Mouse (Mus musculus) forebrain, embryonic 14.5 days (tissue): Measurements from ENCODE around the gene Atad5. TPM values are rescaled to one million over a fixed set of nuclear protein-coding genes. Genes with fewer than 3 reads are reported as not detected.

Source experiments
- ATAC-seq: fragments of 200-750 bp; cut with Nextera tagmentation; 2 replicates; pipeline ENCODE4 v1.8.0; 2017; ENCODE audit warnings: mild to moderate bottlenecking, moderate library complexity
- DNase-seq: peaks from one replicate; pipeline ENCODE4 v3.0.0-alpha.2; 2015; ENCODE audit warnings: low spot score
- H3K27ac ChIP-seq: fragments of 300-500 bp; sonication (generic); 2 replicates; pipeline ENCODE4 v1.5.1; 2014; ENCODE audit warnings: low read depth, mild to moderate bottlenecking, control low read depth, low read length, moderate library complexity
- H3K27me3 ChIP-seq: fragments of 300-500 bp; sonication (generic); replicated peaks from 2 replicates; pipeline ENCODE4 v1.6.1; 2014; ENCODE audit warnings: low read length, control low read depth, mixed read lengths; ENCODE audit not compliant: control insufficient read depth, insufficient read depth
- H3K36me3 ChIP-seq: fragments of 300-500 bp; sonication (generic); 2 replicates; pipeline ENCODE4 v1.6.1; 2014; ENCODE audit warnings: low read length, control low read depth; ENCODE audit not compliant: control insufficient read depth, insufficient read depth
- H3K4me1 ChIP-seq: fragments of 300-500 bp; sonication (generic); 2 replicates; pipeline ENCODE4 v1.6.1; 2014; ENCODE audit warnings: antibody characterized with exemption, low read length, control low read depth; ENCODE audit not compliant: control insufficient read depth, insufficient read depth
- H3K4me2 ChIP-seq: fragments of 300-500 bp; sonication (generic); 2 replicates; pipeline ENCODE4 v1.6.1; 2014; ENCODE audit warnings: mild to moderate bottlenecking, control low read depth, low read length
- H3K4me3 ChIP-seq: fragments of 300-500 bp; sonication (generic); 2 replicates; pipeline ENCODE4 v1.5.1; 2014; ENCODE audit warnings: low read depth, low read length, control low read depth
- H3K9ac ChIP-seq: fragments of 300-500 bp; sonication (generic); 2 replicates; pipeline ENCODE4 v1.6.1; 2014; ENCODE audit warnings: mild to moderate bottlenecking, low read length, control low read depth, moderate library complexity
- H3K9me3 ChIP-seq: fragments of 300-500 bp; sonication (generic); replicated peaks from 2 replicates; pipeline ENCODE4 v1.6.1; 2016; ENCODE audit warnings: low read length, control low read depth, mixed read lengths; ENCODE audit not compliant: control insufficient read depth
- WGBS: fragments of 180-500 bp; shearing (Covaris S2); extraction: QIAGEN DNeasy Blood & Tissue Kit; methylation state at CpG from one replicate; pipeline ENCODE4 v1.1.7; 2014; 5-methylcytosine and 5-hydroxymethylcytosine counted together
- polyA plus RNA-seq: library from polyadenylated mRNA; unstranded; fragments of >200 nt; fragmentation: Nextera tagmentation; extraction: Ambion mirVana; gene quantifications from 2 replicates; pipeline ENCODE4 v1.2.1, GENCODE M21; 2014

Gene Atad5
- polyA plus RNA-seq, 1 experiment from 2014 or later: 9.0 TPM

DNA sequence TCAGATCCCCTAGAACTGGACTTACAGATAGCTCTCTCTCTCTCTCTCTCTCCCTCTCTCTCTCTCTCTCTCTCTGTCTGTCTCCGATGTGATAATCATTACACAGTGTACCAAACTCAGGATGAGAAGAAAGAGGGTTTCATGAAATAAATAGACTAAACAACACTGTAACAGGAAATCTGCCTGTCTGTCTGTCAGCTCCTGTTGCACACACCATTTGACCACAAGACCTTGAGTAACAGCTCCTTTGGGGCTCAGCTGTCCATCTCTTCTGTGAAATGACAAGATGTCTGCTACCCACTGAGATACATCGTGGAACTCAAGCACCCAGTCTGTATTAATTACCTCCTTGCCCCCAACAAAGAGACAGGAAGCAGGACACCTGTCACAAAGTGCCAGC, 62.3 kb downstream of the Atad5 start:
- Histone ChIP-seq H3K36me3 (no peaks in the 10 kb centered on the region), H3K9me3 (no peaks in the 10 kb centered on the region), H3K4me2 (no peak overlapping the region), H3K27ac (no peak overlapping the region), H3K4me1 (no peaks in the 10 kb centered on the region), H3K4me3 (no peak overlapping the region), H3K27me3 (peaks cover 32% of the 10 kb centered on the region), H3K9ac (no peak overlapping the region)
- no peak for DNase-seq
- WGBS: 69% methylated on average over 2 of the region's 2 CpGs
- no peak for ATAC-seq

DNA sequence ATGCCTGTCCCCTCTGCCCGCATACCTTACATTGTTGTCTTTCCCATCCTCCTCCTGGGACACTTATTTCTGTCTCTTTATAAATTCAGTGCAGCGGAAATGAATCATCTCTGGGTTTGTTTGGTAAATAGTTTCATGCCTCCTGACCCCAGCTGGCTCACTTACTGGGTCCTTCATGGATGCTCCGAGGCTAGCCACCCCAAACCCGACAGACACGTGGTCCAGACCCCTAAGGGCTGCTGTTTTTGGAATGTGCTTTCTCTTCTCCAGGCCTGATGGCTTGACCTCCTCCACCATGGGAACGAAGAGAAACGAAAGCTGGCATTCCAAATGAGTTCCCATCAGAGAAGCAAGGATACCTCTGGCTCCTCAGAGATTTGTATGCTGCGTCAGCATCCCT, 63.2 kb downstream of the Atad5 start:
- DNase-seq (no peak), ATAC-seq (no peak)
- H3K4me1 ChIP-seq: no peaks in the 10 kb centered on the region
- no peak overlapping the region for H3K27ac ChIP-seq
- peaks cover 32% of the 10 kb centered on the region for H3K27me3 ChIP-seq
- H3K9ac ChIP-seq: no peak overlapping the region
- H3K36me3 ChIP-seq: no peaks in the 10 kb centered on the region
- H3K4me3 ChIP-seq: no peak overlapping the region
- H3K4me2 ChIP-seq: no peak overlapping the region
- WGBS: 84% methylated on average over 8 of the region's 8 CpGs
- H3K9me3 ChIP-seq: no peaks in the 10 kb centered on the region

DNA sequence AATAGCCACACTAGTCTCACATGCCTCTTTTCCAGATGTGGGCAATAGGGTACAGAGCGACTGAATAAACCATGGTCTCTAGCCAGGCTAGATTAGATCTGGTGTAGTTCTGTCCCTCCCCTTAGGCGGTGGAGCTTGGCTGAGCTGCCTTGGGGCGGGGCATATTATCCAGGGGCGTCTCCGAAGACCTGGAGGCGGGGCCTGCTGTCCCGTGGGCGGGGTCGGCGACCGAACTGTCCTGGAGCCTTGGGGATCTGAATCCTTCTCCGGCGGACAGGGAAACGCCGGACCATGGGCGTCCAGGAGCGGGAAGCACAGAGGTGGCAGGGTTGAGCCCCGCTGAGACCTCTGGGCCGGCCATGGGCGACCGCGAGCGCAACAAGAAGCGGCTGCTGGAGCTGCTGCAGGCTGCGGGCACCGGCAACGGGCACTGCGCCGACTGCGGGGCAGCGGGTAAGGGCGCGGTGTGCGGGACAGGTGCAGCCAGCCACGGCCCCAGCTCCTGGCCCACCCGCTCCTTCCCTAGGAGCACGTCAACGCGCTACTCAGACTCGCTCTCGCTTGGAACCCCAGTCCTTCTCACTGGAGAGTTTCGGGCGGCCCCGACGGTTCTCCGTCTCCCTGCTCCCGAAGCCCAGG, 64.8 kb downstream of the Atad5 start, which contains the start of gene Adap2:
Gene Adap2 (plus strand): TSS at position 249 of the 639 bp plus-strand sequence.
- peak; percentile 75 for ATAC-seq
- peak; percentile 65 for DNase-seq
- WGBS: 1% methylated on average over 47 of the region's 47 CpGs
- Histone ChIP-seq H3K9me3 (no peaks in the 10 kb centered on the region), H3K4me2 (peak within 1 kb of the TSS; percentile 58), H3K4me1 (no peaks in the 10 kb centered on the region), H3K4me3 (peak within 1 kb of the TSS; percentile 38), H3K27ac (no peak within 1 kb of the TSS), H3K36me3 (no peaks in the 10 kb centered on the region), H3K9ac (peak within 1 kb of the TSS; percentile 40), H3K27me3 (peaks cover 32% of the 10 kb centered on the region)

DNA sequence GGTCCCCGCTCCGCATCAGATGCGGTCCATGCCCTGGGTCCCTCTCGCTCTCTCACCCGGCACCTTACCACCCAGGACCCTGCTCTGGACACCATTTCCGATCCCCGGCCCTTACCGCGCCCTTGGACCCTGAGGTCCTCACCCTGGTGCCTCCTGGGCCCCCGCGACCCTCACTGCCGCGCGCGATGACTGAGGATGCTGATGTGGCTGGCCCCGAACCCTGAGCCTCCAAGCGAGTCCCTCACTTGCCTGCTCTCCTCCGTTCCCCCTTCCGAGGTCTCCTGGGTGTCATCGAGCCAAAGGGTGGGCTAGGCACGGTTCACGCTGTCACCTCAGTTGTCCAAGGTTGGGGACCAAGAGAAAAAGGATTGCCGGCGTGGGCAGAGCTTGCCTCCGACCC, 65.3 kb downstream of the Atad5 start:
- no peaks in the 10 kb centered on the region for H3K36me3 ChIP-seq
- H3K27ac ChIP-seq: no peak overlapping the region
- peak overlapping the region; percentile 38 for H3K4me3 ChIP-seq
- peaks cover 32% of the 10 kb centered on the region for H3K27me3 ChIP-seq
- 24% methylated on average over 25 of the region's 25 CpGs for WGBS
- no peaks in the 10 kb centered on the region for H3K9me3 ChIP-seq
- no peaks in the 10 kb centered on the region for H3K4me1 ChIP-seq
- peak overlapping the region; percentile 58 for H3K4me2 ChIP-seq
- peak overlapping the region; percentile 40 for H3K9ac ChIP-seq
- ATAC-seq (no peak), DNase-seq (no peak)

DNA sequence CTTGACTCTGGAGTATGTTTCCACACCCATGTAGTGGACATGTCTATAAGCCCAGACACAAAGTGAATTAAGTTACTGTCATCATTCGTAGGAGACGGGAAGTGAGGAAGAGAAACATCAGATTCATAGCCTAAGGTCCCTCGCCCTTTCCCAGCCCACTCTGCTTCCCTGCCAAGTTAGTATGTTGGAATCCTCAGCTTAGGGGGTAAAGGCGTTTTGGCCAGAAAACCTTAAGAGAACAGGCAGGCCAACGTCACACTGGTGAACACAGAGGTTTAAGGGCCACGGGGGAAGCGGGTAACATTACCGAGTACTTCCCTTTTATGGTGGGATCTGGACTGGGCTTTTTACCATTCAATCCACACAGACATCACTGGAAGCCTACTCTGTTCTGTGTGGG, 66.3 kb downstream of the Atad5 start:
- Histone ChIP-seq H3K4me3 (no peak overlapping the region), H3K9me3 (no peaks in the 10 kb centered on the region), H3K9ac (no peak overlapping the region), H3K36me3 (no peaks in the 10 kb centered on the region), H3K4me2 (no peak overlapping the region), H3K27me3 (peaks cover 32% of the 10 kb centered on the region), H3K4me1 (no peaks in the 10 kb centered on the region), H3K27ac (no peak overlapping the region)
- WGBS: 83% methylated on average over 8 of the region's 8 CpGs
- DNase-seq (no peak), ATAC-seq (no peak)

DNA sequence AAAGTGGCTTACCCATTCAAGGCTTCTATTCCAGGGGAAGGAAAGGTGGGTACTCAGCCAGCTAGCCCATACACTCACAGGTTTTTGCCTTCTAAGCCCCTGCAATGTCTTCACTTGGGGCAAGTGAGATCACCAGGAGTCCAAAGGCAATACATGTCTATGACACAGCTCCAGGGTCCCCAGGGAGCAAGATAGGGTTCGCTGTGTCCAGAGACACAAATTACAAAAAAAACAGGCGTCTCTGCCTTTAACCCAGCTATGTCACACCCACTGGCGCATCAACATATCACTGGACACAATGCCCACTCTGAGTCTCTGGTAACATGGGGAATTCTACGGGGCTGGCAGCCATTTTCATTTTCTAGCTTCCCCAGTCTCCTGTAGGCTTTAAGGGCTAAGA, 66.8 kb downstream of the Atad5 start:
- Histone ChIP-seq H3K4me2 (no peak overlapping the region), H3K9ac (no peak overlapping the region), H3K4me3 (no peak overlapping the region), H3K4me1 (no peaks in the 10 kb centered on the region), H3K36me3 (no peaks in the 10 kb centered on the region), H3K9me3 (no peaks in the 10 kb centered on the region), H3K27ac (no peak overlapping the region), H3K27me3 (peaks cover 32% of the 10 kb centered on the region)
- 86% methylated on average over 4 of the region's 4 CpGs for WGBS
- DNase-seq (no peak), ATAC-seq (no peak)

DNA sequence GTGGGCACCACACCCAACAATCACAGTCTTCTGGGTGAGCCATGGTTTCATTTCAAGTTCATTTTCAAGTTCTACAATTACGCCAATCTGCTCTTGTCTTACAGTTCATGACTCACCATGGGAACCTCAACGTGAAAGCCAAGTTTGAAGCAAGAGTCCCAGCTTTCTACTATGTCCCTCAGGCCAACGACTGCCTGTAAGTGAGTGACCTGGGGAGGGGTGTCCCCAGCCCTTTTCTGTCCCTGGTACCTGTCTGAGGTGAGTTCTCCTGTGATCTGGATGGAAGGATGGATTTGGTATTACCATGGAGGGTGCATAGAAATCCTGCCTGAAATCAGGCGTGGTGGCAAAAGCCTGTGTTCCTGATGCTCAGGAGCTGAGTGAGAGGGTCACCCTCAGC, 67.6 kb downstream of the Atad5 start:
- DNase-seq: no peak
- Histone ChIP-seq H3K27me3 (peaks cover 32% of the 10 kb centered on the region), H3K4me3 (no peak overlapping the region), H3K9ac (no peak overlapping the region), H3K36me3 (no peaks in the 10 kb centered on the region), H3K27ac (no peak overlapping the region), H3K4me1 (no peaks in the 10 kb centered on the region), H3K9me3 (no peaks in the 10 kb centered on the region), H3K4me2 (no peak overlapping the region)
- no peak for ATAC-seq
- 85% methylated on average over 4 of the region's 4 CpGs for WGBS

DNA sequence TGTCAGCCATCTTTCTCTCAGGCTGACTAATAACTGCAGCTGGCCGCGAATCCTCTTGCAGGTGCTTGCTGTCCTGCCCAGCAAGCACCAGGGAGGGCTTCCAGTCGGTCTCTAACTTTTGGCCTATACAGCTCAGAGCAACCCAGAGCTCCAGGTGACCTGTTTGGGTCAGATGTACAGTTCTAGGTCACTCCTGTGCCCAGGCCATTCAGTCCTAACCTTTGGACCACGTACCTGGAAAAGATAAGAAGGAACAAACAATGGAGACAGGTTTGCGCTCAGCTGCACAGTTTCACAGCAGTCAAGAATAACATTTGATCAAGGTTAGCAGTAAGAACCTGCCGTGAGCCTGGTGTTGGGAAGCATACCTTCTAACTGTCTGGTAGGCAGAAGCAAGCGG, 69.8 kb downstream of the Atad5 start:
- H3K27ac ChIP-seq: no peak overlapping the region
- ATAC-seq (no peak), DNase-seq (no peak)
- no peaks in the 10 kb centered on the region for H3K36me3 ChIP-seq
- H3K4me1 ChIP-seq: no peaks in the 10 kb centered on the region
- H3K4me3 ChIP-seq: no peak overlapping the region
- H3K4me2 ChIP-seq: no peak overlapping the region
- no peak overlapping the region for H3K9ac ChIP-seq
- WGBS: 85% methylated on average over 7 of the region's 7 CpGs
- no peaks in the 10 kb centered on the region for H3K9me3 ChIP-seq
- peaks cover 17% of the 10 kb centered on the region for H3K27me3 ChIP-seq

DNA sequence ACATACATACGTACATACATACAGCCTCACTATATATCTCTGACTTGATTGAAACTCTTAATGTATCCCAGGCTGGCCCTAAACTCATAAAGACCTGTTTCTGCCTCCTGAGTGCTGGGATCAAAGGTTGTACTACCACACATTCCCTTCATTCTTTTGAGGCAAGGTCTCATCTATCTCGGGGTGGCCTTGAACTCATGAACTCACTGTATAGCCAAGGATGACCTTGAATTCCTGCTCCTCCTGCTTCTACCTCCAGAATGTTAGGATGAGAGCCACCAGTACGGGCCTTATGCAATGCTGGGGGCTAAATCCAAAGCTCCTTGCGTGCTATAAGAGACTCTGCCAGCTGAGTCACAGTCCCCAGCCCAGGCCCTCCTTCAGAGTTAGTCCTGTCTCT, 71.8 kb downstream of the Atad5 start:
- no peak for ATAC-seq
- 85% methylated on average over 4 of the region's 4 CpGs for WGBS
- no peak overlapping the region for H3K27ac ChIP-seq

More for the DNA sequence above, 71.8 kb downstream of the Atad5 start:
- Histone ChIP-seq H3K36me3 (no peaks in the 10 kb centered on the region), H3K4me2 (no peak overlapping the region), H3K9ac (no peak overlapping the region), H3K9me3 (no peaks in the 10 kb centered on the region), H3K4me1 (no peaks in the 10 kb centered on the region), H3K27me3 (no peaks in the 10 kb centered on the region), H3K4me3 (no peak overlapping the region)
- no peak for DNase-seq
